30 mouse cellular contexts compared by ENCODE assay signal in the genomic region with DNA sequence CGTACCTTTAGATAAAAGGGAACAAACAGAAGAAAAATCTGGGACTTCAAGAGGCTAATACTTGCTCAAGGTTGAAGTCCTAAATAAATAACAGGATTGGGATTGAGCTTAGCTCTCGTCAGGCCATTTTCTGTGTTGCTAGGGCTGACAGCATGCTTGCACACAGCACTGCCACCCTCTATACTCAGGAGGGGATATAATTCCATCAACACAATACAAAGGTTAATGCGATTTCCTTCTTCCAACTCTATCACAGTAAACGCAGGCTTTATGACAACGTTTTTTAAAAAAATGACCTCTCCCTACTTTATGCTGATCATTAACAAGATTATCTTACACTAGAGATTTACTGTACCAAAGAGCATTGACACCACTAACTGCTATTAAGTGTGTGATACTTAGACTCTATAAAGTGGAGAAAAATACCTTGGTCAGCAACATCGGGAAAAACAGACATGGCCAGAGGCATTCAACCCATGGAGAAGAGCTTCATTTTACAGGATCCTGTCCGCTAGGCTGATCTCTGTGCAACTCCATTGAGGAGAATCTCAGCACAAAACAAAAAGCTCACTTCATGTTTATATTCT.
"Had no signal": no experiment of that assay in that cellular context is flagged by ENCODE, and none has a peak within 500 bp of the region (broad histone marks: within the 10 kb centered on the region; RNA-seq: fewer than 3 reads in every experiment).

No protein-coding gene starts in this region.

- H3K9me3 ChIP-seq: limb, embryonic 10.5 days; limb, embryonic 12.5 days; limb, embryonic 13.5 days; limb, embryonic 15.5 days; liver, embryonic 12.5 days; liver, embryonic 13.5 days; liver, embryonic 15.5 days; lung, embryonic 15.5 days; megakaryocyte, embryonic 14.5 days; midbrain, embryonic 10.5 days; midbrain, embryonic 12.5 days; midbrain, embryonic 13.5 days; midbrain, embryonic 15.5 days; neural tube, embryonic 12.5 days had no signal

- H3K9ac ChIP-seq: limb, embryonic 12.5 days; limb, embryonic 13.5 days; limb, embryonic 15.5 days; liver, embryonic 12.5 days; liver, embryonic 13.5 days; liver, embryonic 14.5 days; liver, embryonic 15.5 days; liver, postnatal 0 days; lung, embryonic 14.5 days; lung, embryonic 15.5 days; midbrain, embryonic 12.5 days; midbrain, embryonic 13.5 days; midbrain, embryonic 15.5 days; neural tube, embryonic 12.5 days had no signal

- H3K36me3 ChIP-seq: limb, embryonic 10.5 days; limb, embryonic 12.5 days; limb, embryonic 13.5 days; limb, embryonic 15.5 days; liver, embryonic 12.5 days; liver, embryonic 13.5 days; liver, embryonic 15.5 days; lung, embryonic 15.5 days; midbrain, embryonic 10.5 days; midbrain, embryonic 12.5 days; midbrain, embryonic 13.5 days; midbrain, embryonic 15.5 days; neural tube, embryonic 12.5 days had no signal

- DNase-seq: left cerebral cortex, postnatal 4 days; liver; liver, embryonic 13.5 days; liver, postnatal 0 days; lung, adult 18-20 months; lung, adult 2 months; lung, embryonic 14.5 days; lung, postnatal 10 days; lung, postnatal 14 days; lung, postnatal 36 days; lung, postnatal 4 days; midbrain, embryonic 14.5 days had no signal

- H3K27ac ChIP-seq: left cerebral cortex, adult 2 months; limb, embryonic 10.5 days; limb, embryonic 12.5 days; limb, embryonic 13.5 days; limb, embryonic 15.5 days; liver, embryonic 12.5 days; liver, embryonic 13.5 days; liver, embryonic 14.5 days; liver, embryonic 15.5 days; lung, embryonic 15.5 days; macrophage; midbrain, embryonic 10.5 days; midbrain, embryonic 12.5 days; midbrain, embryonic 13.5 days; midbrain, embryonic 15.5 days; neural tube, embryonic 12.5 days had no signal

- H3K4me2 ChIP-seq: limb, embryonic 12.5 days; limb, embryonic 13.5 days; limb, embryonic 15.5 days; liver, embryonic 11.5 days; liver, embryonic 12.5 days; liver, embryonic 13.5 days; liver, embryonic 15.5 days; lung, embryonic 14.5 days; lung, embryonic 15.5 days; midbrain, embryonic 12.5 days; midbrain, embryonic 13.5 days; midbrain, embryonic 15.5 days; neural tube, embryonic 12.5 days had no signal

- H3K4me1 ChIP-seq: limb, embryonic 15.5 days; liver, embryonic 12.5 days; liver, embryonic 13.5 days; liver, embryonic 15.5 days; lung, embryonic 15.5 days; megakaryocyte, embryonic 14.5 days; midbrain, embryonic 10.5 days; midbrain, embryonic 12.5 days; midbrain, embryonic 13.5 days; midbrain, embryonic 15.5 days; neural tube, embryonic 12.5 days had no signal

- H3K27me3 ChIP-seq: limb, embryonic 12.5 days; limb, embryonic 13.5 days; limb, embryonic 15.5 days; liver, embryonic 12.5 days; liver, embryonic 13.5 days; liver, embryonic 15.5 days; lung, embryonic 15.5 days; megakaryocyte, embryonic 14.5 days; midbrain, embryonic 12.5 days; midbrain, embryonic 13.5 days; midbrain, embryonic 15.5 days; neural tube, embryonic 12.5 days had no signal

- ATAC-seq: liver, embryonic 12.5 days; liver, postnatal 0 days; midbrain, embryonic 13.5 days; midbrain, embryonic 15.5 days had no signal

- H3K4me3 ChIP-seq: left cerebral cortex, adult 2 months; limb, embryonic 10.5 days; limb, embryonic 12.5 days; limb, embryonic 13.5 days; limb, embryonic 15.5 days; liver, embryonic 12.5 days; liver, embryonic 13.5 days; liver, embryonic 15.5 days; lung, embryonic 15.5 days; megakaryocyte, embryonic 14.5 days; midbrain, embryonic 10.5 days; midbrain, embryonic 12.5 days; midbrain, embryonic 13.5 days; midbrain, embryonic 15.5 days; myocyte; neural tube, embryonic 12.5 days had no signal
